Mouse (Mus musculus) ES-Bruce4 (cell line): ENCODE results near the gene Arhgef11.

ENCODE experiments used
- CTCF ChIP-seq: IDR thresholded peaks from one replicate; pipeline ENCODE4 v1.8.1; 2011; ENCODE audit warnings: low read depth, low read length
- EP300 ChIP-seq: IDR thresholded peaks from 2 replicates; pipeline ENCODE4 v1.6.1; 2011; ENCODE audit warnings: low read depth, low read length; ENCODE audit not compliant: insufficient read depth
- POLR2A ChIP-seq: IDR thresholded peaks from one replicate; pipeline ENCODE4 v1.8.1; 2011; ENCODE audit warnings: low read length; ENCODE audit not compliant: insufficient read depth

DNA sequence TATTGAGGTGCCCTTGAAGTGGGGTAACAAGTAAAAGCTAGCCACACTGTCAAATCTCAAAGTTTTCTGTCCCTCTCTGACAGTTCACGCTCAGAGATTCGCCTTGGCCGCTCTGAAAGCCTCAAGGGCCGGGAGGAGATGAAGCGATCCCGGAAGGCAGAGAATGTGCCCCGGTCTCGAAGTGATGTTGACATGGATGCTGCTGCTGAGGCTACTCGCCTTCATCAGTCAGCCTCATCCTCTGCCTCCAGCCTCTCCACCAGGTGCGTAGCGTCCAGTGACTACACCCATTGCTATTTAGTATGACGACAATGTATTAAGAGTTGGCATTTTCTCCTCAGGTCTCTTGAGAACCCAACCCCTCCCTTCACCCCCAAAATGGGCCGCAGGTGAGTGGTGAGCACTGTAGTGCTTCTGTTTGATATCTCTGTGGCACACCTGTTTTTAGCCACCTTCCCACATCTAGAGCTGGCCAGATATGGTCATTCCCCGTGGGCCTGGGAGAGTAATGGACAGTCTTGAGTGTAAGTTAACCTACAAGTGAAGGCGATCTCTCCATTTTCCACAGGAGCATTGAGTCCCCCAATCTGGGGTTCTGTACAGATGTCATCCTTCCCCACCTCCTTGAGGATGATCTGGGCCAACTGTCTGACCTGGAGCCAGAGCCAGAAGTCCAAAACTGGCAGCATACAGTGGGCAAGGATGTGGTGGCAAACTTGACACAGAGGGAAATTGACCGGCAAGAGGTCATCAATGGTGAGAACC lies 108.2 kb downstream of the Arhgef11 start:
- TF ChIP-seq CTCF (no peak), POLR2A (no peak), EP300 (no peak)
